Mouse (Mus musculus): ENCODE measurements at regions not wholly inside any gene's neighbourhood (a gene's known extent, or its start where the extent isn't known, plus 50 kb on each side); places are given as distances from the start of the nearest gene placed in this dataset.

- no peak for DNase-seq (ENCODE audit: low read depth, low spot score)
Measured at GRCm38 (mm10) chr1:194878440-194878839, 60.2 kb upstream of the Cd34 start.

GRCm38 (mm10) chr1:194879324-194880233 lies 59.0 kb upstream of the Cd34 start:
- DNase-seq (ENCODE audit: low read depth, low spot score): peak; percentile 93

DNA sequence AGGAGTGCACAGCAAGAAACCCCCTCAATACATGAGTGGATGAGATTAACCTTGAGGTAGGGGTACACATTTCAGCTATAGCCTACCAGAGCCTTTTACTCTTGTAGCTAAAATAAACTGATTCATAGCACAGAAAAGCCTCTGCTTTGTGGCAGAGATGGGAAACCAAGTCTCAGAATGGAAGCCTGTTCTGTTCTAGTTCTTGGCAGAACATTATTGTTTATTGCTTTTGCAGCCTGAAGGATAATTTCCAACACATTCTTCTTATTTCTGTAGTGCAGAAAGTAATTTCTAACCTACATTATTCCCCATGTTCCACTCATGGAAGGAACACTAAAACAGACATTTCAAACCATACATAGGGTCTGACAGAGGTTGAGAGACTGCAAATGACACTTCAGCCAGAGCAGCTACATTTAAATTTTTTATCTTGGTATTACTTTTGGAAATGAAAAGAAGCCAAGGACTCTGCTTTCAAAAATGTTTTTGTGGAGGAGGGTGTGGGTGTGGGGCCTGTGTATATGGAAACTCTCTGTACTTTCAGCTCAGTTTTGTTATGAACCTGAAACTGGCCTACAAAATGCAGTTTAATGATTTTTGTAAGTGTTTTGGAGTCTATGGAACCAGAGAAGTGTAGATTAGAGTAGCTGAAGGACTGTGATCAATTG lies 56.9 kb upstream of the Cd34 start:
- no peak for DNase-seq (ENCODE audit: low read depth, low spot score)

GRCm38 (mm10) chr1:194885071-194885686 lies 53.4 kb upstream of the Cd34 start:
- no peak for DNase-seq (ENCODE audit: low read depth, low spot score)

DNA sequence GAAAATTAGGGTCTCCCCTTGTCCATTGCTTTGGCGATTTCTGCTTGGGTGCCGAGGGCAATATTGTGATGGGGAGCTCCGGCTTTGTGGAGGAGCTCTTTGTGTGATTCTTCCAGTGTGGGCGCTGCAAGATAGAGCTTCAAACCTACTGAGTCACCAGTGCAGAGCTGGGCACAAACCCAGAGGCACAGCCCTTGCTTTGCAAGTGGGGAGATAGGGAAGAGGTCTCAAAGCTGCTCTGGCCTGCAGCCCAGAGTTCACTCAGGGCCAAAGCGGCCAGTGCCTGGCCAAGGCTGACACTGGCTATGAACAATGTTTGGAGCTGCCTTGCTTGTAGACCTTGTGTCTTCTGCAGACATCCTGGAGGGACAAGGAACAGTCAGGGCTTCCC lies 52.9 kb upstream of the Cd34 start:
- DNase-seq (ENCODE audit: low read depth, low spot score): no peak
